Mouse (Mus musculus): ENCODE measurements around the gene Megf11.

GRCm38 (mm10) chr9:64557846-64558530 is 172.6 kb downstream of the Megf11 start:
- TF ChIP-seq POLR2A (IDR thresholded peaks at IDR 0.05; ENCODE audit: insufficient read depth, low read depth, low read length) (no peak), EP300 (IDR thresholded peaks at IDR 0.05; ENCODE audit: insufficient read depth, low read depth, low read length) (no peak)
